Mouse (Mus musculus) kidney, adult 10 weeks (tissue): ENCODE measurements around the gene Kcnab2. TPM values are rescaled to one million over a fixed set of nuclear protein-coding genes. Genes with fewer than 3 reads are reported as not detected.

ENCODE experiments used
- polyA plus RNA-seq: library from polyadenylated mRNA; stranded (reverse); fragments of 350-450 nt; fragmentation: Illumina TruSeq; extraction: RNeasy Lipid Tissue Mini Kit (QIAGEN cat#74804); gene quantifications from one replicate; pipeline ENCODE4 v1.2.3, GENCODE M21; 2014; ENCODE audit warnings: low read depth, low replicate concordance

Gene Kcnab2
- polyA plus RNA-seq = 0.20 TPM

DNA sequence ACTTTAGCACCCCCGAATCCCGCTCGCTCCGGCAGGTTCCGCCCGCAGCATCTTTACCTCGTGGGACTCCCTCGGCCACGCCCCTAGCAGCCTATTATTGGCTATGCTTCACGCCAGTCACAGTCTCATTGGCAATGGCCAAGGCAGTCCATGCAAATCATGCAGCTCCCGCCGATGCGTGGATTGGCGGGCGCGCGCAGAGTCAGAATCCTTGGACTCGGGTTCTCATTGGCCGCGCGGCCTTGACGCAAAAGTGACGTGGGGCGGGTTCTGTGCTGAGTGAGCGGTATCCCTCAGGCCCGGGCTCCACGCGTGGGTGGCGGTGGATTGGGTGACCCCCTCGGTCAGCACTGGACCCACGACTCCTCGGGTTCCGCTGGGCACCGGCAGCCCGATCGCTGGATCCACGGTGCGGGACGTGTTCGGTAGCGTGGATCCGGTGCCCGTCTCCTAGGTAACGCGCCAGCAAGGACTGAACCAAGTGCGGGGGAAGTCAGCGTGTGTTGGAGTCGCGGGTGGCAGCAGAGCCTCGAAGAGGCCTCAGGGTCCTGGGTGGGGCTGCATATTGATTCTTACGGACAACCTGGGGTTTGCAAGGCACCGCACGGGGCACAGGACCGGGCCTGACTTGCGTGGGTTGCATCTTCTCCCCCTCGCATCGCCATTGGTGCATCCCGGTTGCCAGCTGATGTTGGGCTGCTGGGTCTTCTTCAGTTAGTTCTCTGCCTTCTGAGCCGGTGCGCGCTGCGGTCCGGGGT lies at the start of gene Kcnab2:
Gene Kcnab2 (minus strand): TSS at position 406 of the 758 bp plus-strand sequence.

DNA sequence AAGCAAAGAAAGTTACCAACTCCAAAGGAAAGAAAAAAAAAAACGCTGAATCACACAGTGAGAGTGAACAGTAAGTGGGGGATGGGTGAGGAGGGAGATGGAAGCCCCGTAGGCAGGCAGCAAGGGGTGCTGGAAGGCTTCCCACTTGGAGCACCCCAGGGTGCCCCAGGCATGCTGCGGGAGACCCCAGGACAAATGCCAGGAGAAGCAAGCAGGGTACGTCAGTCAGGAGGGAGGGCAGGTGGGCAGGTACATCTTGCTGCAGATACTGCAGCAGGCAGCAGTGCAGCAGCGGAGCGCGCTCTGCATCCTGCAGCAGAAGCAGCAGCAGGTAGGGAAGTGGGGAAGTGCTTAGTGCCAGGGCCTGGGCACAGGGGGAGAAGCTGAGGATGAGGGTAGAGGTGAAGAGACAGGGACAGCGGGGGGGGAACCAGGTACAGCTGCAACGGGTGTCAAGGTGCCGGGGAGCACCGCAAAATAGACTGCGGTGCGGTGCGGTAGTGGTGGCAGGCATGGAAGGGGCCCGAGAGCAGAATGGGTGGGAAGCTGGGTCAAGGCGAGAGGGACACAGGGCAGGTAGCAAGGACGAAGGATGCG lies 1.1 kb downstream of the Kcnab2 start, which contains the start of gene Nphp4:
Gene Nphp4 (plus strand): TSS at position 280 of the 597 bp plus-strand sequence.

Other genes with a start within 250 kb of the Kcnab2 start
- gene Gpr153, start 203.6 kb downstream of the Kcnab2 start, polyA plus RNA-seq = 0.73 TPM
- not detected for gene Hes3, start 186.2 kb downstream of the Kcnab2 start, polyA plus RNA-seq
- 10.5 TPM for gene Icmt, start 180.6 kb downstream of the Kcnab2 start, polyA plus RNA-seq
- gene Rnf207, start 158.9 kb downstream of the Kcnab2 start, polyA plus RNA-seq = not detected
- 253 TPM for gene Rpl22, start 152.1 kb downstream of the Kcnab2 start, polyA plus RNA-seq
- not detected for gene Chd5, start 139.2 kb downstream of the Kcnab2 start, polyA plus RNA-seq
- gene Nphp4, start 1.2 kb downstream of the Kcnab2 start, polyA plus RNA-seq = not detected